Mouse (Mus musculus): ENCODE measurements around the gene Cd83. TPM values are rescaled to one million over a fixed set of nuclear protein-coding genes. Genes with fewer than 3 reads are reported as not detected.

The Cd83 gene
- polyA plus RNA-seq, 1 experiment from 2014 or later: 3.0 TPM

DNA sequence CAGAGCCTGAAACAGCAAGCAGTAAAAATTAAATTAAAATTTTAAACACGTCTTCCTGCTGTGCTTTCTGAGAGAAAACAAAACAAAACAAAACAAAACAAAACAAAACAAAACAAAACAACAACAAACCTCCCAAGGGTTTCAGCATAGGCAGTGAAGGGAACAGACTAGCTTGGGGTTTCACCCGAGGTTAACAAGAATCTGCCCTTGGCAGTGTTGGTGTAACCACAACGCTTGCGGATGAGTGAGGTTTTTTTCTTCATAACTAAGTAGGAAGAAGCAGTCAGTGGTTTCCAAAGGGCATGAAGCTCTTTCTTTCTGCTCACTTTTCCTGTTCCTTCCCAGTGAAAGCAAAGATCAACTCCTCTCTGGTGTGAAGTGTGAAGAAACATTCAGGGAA, 5.6 kb upstream of the Cd83 start:
- Histone ChIP-seq H3K9me3 (no peaks in the 10 kb centered on the region), H3K36me3 (no peaks in the 10 kb centered on the region), H3K4me1 (peaks cover 12% of the 10 kb centered on the region), H3K4me3 (no peak overlapping the region), H3K27me3 (ENCODE audit: insufficient read depth, poor library complexity, severe bottlenecking) (peaks cover 13% of the 10 kb centered on the region; the same call in 1 of the 2 replicates), H3K27ac (no peak overlapping the region)
- WGBS: 81% methylated on average over 4 of the region's 4 CpGs
- no peak for DNase-seq (ENCODE audit: low spot score)

DNA sequence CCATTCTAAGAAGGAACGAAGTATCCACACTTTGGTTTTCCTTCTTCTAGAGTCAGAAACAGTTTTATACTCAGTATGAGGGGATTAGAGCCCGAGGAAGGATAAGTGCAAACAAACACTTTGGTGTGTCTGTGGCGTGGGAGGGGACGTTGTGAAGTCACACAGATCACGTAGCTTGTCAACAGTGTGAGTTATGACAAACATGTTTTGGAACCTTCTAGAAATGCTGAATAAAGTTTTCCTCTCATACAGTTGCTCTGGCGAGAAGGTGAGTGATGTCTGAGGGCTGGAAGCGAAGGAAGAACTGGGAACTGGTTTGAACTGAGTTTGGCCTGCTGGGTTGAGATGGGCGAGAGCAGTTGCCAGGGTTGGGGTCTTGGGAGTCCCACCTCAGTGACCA, 4.5 kb upstream of the Cd83 start:
- no peaks in the 10 kb centered on the region for H3K36me3 ChIP-seq
- no peaks in the 10 kb centered on the region for H3K9me3 ChIP-seq
- no peak overlapping the region for H3K4me3 ChIP-seq
- H3K27me3 ChIP-seq (ENCODE audit: insufficient read depth, poor library complexity, severe bottlenecking): peaks cover 15% of the 10 kb centered on the region
- H3K27ac ChIP-seq: no peak overlapping the region
- peaks cover 14% of the 10 kb centered on the region; the same call in 1 of the 2 replicates for H3K4me1 ChIP-seq
- no peak for DNase-seq (ENCODE audit: low spot score)
- 80% methylated on average over 8 of the region's 8 CpGs for WGBS

DNA sequence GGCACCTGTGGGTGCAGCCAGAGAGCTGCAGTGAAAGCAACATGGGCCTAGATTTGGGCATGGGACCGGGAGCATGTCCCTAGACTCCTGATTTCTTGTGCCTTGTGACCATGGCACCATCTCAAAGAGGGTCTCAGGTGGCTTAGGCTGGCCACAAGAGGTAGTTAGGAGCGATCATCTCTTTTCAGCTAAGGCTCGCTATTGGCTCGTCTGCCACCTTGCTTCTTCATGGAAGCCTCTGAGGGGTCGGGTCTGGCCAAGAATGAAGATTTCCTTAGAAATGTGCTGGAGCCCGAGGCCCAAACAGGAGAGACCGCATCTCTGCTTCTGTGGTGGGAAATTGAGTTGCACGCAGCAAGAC, 1.1 kb downstream of the Cd83 start:
- Histone ChIP-seq H3K4me1 (peaks cover 22% of the 10 kb centered on the region), H3K36me3 (no peaks in the 10 kb centered on the region), H3K27me3 (ENCODE audit: insufficient read depth, poor library complexity, severe bottlenecking) (peaks cover 28% of the 10 kb centered on the region), H3K4me3 (peak overlapping the region; percentile 67), H3K27ac (no peak overlapping the region), H3K9me3 (no peaks in the 10 kb centered on the region)
- WGBS: 45% methylated on average over 8 of the region's 8 CpGs
- DNase-seq (ENCODE audit: low spot score): no peak

DNA sequence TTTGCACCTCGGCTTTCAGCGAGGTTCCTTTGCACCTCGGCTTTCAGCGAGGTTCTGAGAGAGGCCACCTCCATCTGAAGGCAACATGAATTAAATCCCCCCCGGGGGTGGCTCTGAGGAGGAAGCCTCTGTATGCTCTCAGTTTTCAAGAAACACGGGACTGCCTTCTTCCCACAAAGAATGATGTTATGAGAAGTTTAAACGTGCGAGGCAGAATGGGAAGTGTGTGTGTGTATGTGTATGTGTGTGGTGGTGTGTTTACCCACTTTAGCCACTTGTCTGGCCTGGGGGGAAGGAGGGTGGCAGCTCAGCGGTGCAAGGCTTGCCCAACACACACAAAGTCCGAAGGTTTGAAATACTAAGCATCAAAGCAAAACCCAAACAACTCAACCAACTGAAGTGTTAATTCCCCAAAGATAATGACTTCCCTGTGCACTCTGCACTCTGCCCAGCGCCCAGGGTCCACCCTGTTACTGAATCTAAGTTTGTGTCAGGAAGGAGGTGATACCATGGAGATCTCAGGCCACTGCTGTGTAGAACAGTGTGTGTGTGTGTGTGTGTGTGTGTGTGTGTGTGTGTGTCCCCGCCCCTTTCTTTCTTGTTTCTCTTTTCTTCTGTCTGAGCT, 1.7 kb downstream of the Cd83 start:
- Histone ChIP-seq H3K4me1 (peaks cover 22% of the 10 kb centered on the region), H3K36me3 (no peaks in the 10 kb centered on the region), H3K27ac (no peak overlapping the region), H3K9me3 (no peaks in the 10 kb centered on the region), H3K27me3 (ENCODE audit: insufficient read depth, poor library complexity, severe bottlenecking) (peaks cover 28% of the 10 kb centered on the region), H3K4me3 (no peak overlapping the region)
- DNase-seq (ENCODE audit: low spot score): no peak
- WGBS: 47% methylated on average over 12 of the region's 12 CpGs

DNA sequence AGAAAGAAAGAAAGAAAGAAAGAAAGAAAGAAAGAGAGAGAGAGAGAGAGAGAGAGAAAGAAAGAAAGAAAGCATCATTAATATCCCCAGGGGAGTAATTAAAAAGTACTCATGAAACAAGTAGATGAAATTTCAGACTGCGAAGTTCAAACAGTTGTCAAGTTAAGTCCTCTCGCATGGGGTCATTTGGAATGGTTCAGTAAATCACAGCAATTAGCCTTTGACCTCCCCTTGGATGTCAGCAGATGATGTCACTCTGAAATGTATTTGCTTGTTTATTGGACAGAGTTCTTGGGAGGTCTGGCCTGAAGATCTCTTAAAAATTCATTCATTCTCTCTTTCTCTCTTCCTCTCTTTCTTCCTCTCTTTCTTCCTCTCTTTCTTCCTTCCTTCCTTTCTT, 2.7 kb downstream of the Cd83 start:
- Histone ChIP-seq H3K4me3 (no peak overlapping the region), H3K27ac (no peak overlapping the region), H3K9me3 (no peaks in the 10 kb centered on the region), H3K36me3 (no peaks in the 10 kb centered on the region), H3K4me1 (peaks cover 22% of the 10 kb centered on the region), H3K27me3 (ENCODE audit: insufficient read depth, poor library complexity, severe bottlenecking) (peaks cover 28% of the 10 kb centered on the region)
- DNase-seq (ENCODE audit: low spot score): no peak
- WGBS: 68% methylated on average over 2 of the region's 2 CpGs

DNA sequence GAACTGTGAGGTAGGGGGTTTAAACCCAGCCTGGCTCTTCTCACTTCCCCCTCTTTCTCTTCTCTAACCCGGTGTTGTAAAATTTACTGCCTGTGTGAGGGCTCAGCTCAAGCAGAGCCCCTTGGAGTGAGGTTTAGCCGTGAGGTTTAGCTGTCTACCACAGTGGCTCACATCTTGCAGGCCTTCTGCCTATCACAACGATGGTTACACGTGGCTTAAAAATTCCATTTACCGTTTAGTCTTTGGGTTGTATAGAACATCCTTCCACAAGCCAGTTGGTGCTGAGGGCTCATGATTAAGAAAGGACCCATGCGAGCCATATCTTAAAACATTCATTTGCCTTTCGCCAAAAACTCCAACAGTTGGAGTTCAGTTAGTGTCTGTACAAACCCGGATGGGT, 3.5 kb downstream of the Cd83 start:
- H3K27me3 ChIP-seq (ENCODE audit: insufficient read depth, poor library complexity, severe bottlenecking): peaks cover 25% of the 10 kb centered on the region
- H3K36me3 ChIP-seq: no peaks in the 10 kb centered on the region
- WGBS: 78% methylated on average over 8 of the region's 8 CpGs
- DNase-seq (ENCODE audit: low spot score): no peak
- no peak overlapping the region for H3K27ac ChIP-seq
- H3K4me1 ChIP-seq: peaks cover 22% of the 10 kb centered on the region
- no peaks in the 10 kb centered on the region for H3K9me3 ChIP-seq
- H3K4me3 ChIP-seq: no peak overlapping the region

DNA sequence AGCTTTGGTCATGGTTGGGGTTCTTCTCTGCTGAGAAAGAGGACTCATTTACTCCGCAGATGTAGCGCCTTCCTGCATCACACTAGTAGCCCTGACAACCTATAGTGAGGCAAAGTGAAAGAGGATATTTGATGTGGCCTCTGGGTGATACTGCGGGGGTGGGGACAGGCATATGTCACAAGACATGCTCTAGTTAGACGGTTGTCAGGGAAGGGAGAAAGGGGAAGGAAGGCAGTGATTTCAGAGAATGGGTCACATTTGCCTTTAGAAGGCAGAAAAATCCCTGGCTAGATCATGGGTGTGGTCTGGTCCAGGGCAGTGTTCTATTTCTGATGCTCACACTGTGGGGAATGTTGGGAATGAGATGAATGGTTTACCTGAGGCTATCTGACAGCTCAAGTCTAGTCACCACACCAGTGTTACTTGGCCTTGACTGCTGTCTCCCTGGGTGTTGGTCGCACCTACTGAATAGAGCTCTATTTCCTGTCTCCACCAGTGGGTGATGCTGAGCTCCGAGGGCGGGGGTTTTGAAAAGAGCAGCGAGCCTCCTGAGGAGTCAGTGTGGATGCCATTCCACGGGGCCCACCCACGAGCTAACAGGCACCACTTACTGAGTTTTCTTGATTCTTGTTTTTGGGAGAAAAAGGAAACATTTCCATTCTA, 4.5 kb downstream of the Cd83 start:
- Histone ChIP-seq H3K4me3 (no peak overlapping the region), H3K4me1 (peaks cover 22% of the 10 kb centered on the region), H3K36me3 (no peaks in the 10 kb centered on the region), H3K27me3 (ENCODE audit: insufficient read depth, poor library complexity, severe bottlenecking) (peaks cover 23% of the 10 kb centered on the region), H3K9me3 (no peaks in the 10 kb centered on the region), H3K27ac (no peak overlapping the region)
- no peak for DNase-seq (ENCODE audit: low spot score)
- WGBS: 68% methylated on average over 10 of the region's 10 CpGs

DNA sequence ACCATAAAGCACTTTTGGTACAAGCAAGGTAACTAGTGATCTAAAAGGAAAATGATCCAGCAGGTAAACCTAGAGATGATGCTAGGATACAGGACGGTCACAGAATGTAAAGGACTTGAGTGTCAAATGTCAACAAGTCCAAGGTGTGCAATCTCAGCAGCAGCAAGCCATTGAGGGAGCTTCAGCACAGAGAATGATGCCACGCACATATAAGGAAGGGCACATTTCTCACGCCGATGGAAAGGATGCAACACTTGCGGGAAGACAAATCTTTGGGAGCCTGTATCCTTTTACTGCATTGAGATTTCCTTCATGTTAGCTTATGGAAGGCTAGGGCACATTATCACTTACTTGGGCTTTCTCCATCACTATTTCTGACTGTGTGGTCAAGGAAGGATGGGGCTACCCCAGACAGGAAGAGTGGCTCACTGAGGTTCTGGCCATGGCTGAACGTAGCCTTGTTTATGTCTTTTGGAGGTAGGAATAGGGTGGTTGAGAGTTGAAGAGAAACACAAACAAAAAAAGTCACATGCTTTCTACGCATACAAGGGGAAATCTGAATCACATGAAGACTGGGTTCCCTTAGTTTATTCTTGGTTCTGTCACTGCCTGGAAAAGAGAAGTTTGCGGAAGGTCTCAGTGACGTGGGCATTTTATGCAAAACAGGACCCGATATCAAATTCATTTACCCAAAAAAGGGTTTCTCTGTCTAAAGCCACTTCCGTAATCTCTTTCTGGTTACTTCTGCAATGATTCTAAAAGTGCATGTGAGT, 5.8 kb downstream of the Cd83 start:
- WGBS: 86% methylated on average over 11 of the region's 11 CpGs
- no peak overlapping the region for H3K27ac ChIP-seq
- peaks cover 13% of the 10 kb centered on the region for H3K4me1 ChIP-seq
- DNase-seq (ENCODE audit: low spot score): no peak
- no peak overlapping the region for H3K4me3 ChIP-seq
- H3K9me3 ChIP-seq: no peaks in the 10 kb centered on the region
- H3K36me3 ChIP-seq: no peaks in the 10 kb centered on the region
- H3K27me3 ChIP-seq (ENCODE audit: insufficient read depth, poor library complexity, severe bottlenecking): peaks cover 17% of the 10 kb centered on the region

DNA sequence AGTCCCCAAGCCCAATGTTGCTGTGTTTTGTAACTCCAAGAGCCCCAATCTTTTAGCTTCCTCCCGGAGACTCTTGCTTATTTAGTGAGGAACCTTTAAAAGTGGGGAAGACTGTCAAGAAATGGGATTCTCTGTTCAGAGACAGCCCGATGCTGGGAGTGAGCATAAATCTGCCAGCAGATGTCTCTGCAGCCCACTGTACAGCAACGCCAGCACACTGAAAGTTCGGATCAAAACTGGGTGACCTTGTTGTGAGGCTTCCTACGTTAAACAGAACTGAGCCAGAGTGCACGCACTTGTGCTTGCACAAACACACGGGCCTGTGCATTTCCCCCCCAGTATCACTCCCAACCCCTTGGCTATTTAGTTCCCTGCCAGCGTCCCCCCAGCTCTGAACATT, 10.8 kb downstream of the Cd83 start:
- Histone ChIP-seq H3K4me3 (no peak overlapping the region), H3K4me1 (peaks cover 4% of the 10 kb centered on the region; the same call in 1 of the 2 replicates), H3K27ac (0 out of 2 replicates have a peak overlapping the region, but pooled peaks have one; percentile 22), H3K27me3 (ENCODE audit: insufficient read depth, poor library complexity, severe bottlenecking) (peaks cover 8% of the 10 kb centered on the region; the same call in 1 of the 2 replicates), H3K9me3 (no peaks in the 10 kb centered on the region), H3K36me3 (no peaks in the 10 kb centered on the region)
- no peak for DNase-seq (ENCODE audit: low spot score)
- WGBS: 46% methylated on average over 8 of the region's 8 CpGs

DNA sequence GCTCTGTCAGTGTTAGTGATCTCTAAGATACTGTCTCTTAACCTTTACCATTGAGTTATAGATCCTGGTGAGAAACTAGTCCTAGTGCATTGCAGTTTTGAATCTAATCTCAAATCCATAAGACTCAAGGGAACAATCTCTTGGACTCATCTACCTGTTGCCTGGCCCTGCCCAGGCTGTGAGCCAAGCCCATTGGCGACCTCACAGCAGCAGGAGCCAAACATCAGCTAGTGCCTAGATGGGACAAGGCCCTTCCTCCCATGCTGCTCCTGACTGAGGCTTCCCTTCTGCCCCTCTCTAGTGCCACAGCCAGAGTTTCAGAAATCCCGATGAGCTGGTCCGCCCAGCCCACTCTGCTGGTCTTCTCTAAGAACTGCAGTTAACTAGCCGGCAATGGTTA, 14.1 kb downstream of the Cd83 start:
- H3K4me1 ChIP-seq: peaks cover 4% of the 10 kb centered on the region; the same call in 1 of the 2 replicates

DNA sequence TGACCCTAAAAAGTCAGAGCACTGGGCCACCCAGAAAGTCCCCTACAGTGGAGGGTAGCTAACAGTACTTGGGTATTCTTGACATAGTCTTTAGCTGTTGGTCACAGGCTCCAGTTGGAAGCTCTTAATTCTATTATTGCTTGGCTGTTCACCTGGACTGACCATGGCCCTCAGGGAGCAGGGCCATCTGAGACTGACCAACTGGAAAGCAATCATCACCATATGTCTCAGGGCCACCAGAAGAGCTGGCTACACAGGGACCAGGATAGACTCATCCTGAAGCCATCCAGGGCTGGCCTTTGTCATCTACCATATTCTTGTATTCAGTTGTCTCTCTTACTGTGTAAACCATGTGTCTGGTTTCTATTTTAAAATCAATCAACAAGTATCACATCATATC, 15.6 kb downstream of the Cd83 start:
- no peaks in the 10 kb centered on the region for H3K27me3 ChIP-seq (ENCODE audit: insufficient read depth, poor library complexity, severe bottlenecking)
- no peak overlapping the region for H3K4me3 ChIP-seq
- no peaks in the 10 kb centered on the region for H3K36me3 ChIP-seq
- peaks cover 4% of the 10 kb centered on the region for H3K4me1 ChIP-seq
- no peak overlapping the region for H3K27ac ChIP-seq
- H3K9me3 ChIP-seq: no peaks in the 10 kb centered on the region
- no peak for DNase-seq (ENCODE audit: low spot score)

More for the DNA sequence above, 14.1 kb downstream of the Cd83 start:
- WGBS: 63% methylated on average over 4 of the region's 4 CpGs
- DNase-seq (ENCODE audit: low spot score): no peak
- no peaks in the 10 kb centered on the region for H3K36me3 ChIP-seq
- H3K27me3 ChIP-seq (ENCODE audit: insufficient read depth, poor library complexity, severe bottlenecking): 0 out of 2 replicates have a peak, but pooled peaks cover 1% of the 10 kb centered on the region
- H3K27ac ChIP-seq: no peak overlapping the region
- no peaks in the 10 kb centered on the region for H3K9me3 ChIP-seq
- no peak overlapping the region for H3K4me3 ChIP-seq

DNA sequence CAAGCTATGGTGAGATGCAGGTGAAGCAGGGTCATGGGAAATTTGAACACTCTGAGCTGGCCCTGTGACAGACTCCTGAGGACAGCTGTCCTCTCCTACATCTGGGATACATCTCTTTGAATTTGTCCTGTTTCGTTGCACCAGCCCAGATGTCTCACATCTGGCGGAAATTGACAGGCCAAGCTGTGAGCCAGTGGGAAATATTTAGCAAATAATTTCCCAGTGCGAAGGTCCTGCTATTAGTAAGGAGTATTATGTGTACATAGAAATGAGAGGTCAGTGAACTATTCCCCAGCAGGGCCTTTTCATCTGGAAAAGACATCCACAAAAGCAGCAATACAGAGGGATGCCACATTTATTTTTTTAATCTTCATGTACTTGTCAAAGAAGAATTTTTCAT, 17.4 kb downstream of the Cd83 start:
- Histone ChIP-seq H3K27ac (no peak overlapping the region), H3K4me3 (no peak overlapping the region), H3K27me3 (ENCODE audit: insufficient read depth, poor library complexity, severe bottlenecking) (no peaks in the 10 kb centered on the region), H3K9me3 (no peaks in the 10 kb centered on the region), H3K4me1 (no peaks in the 10 kb centered on the region; the same call in none of the 2 replicates), H3K36me3 (no peaks in the 10 kb centered on the region)
- no peak for DNase-seq (ENCODE audit: low spot score)
- 79% methylated on average over 3 of the region's 3 CpGs for WGBS
